Mouse (Mus musculus) embryo, embryonic 11.5 days (tissue): ENCODE results near the gene Cdh23.

Experiments
- DNase-seq: peaks from one replicate; pipeline ENCODE4 v3.0.0-alpha.2; 2012; ENCODE audit warnings: low read depth, low spot score

Cdh23 gene

GRCm38 (mm10) chr10:60635568-60636295 is 60.6 kb downstream of the Cdh23 start:
- peak; percentile 27 for DNase-seq

- no peak for DNase-seq
Observed at GRCm38 (mm10) chr10:60634391-60634790, 61.9 kb downstream of the Cdh23 start.

- DNase-seq, result no peak
Observed at GRCm38 (mm10) chr10:60626086-60626485, 70.2 kb downstream of the Cdh23 start.

- DNase-seq, result no peak
Observed at GRCm38 (mm10) chr10:60625511-60625910, 70.8 kb downstream of the Cdh23 start.

GRCm38 (mm10) chr10:60624945-60625344 is 71.3 kb downstream of the Cdh23 start:
- DNase-seq, result no peak

GRCm38 (mm10) chr10:60624217-60624708 is 72.0 kb downstream of the Cdh23 start:
- no peak for DNase-seq

- DNase-seq, result no peak
Observed at GRCm38 (mm10) chr10:60622836-60623235, 73.5 kb downstream of the Cdh23 start.

GRCm38 (mm10) chr10:60621470-60622170 is 74.7 kb downstream of the Cdh23 start:
- no peak for DNase-seq

- DNase-seq, result no peak
Observed at GRCm38 (mm10) chr10:60615898-60616297, 80.4 kb downstream of the Cdh23 start.

- no peak for DNase-seq
Observed at GRCm38 (mm10) chr10:60612893-60613292, 83.4 kb downstream of the Cdh23 start.

GRCm38 (mm10) chr10:60607166-60607565 is 89.1 kb downstream of the Cdh23 start:
- DNase-seq, result no peak

- no peak for DNase-seq
Observed at GRCm38 (mm10) chr10:60606661-60607060, 89.6 kb downstream of the Cdh23 start.

GRCm38 (mm10) chr10:60602235-60602634 is 94.1 kb downstream of the Cdh23 start:
- DNase-seq, result no peak

GRCm38 (mm10) chr10:60595166-60595565 is 101.1 kb downstream of the Cdh23 start:
- no peak for DNase-seq

GRCm38 (mm10) chr10:60592881-60593575 is 103.3 kb downstream of the Cdh23 start:
- DNase-seq, result no peak

GRCm38 (mm10) chr10:60591281-60591680 is 105.0 kb downstream of the Cdh23 start:
- no peak for DNase-seq

- no peak for DNase-seq
Observed at GRCm38 (mm10) chr10:60590241-60590640, 106.0 kb downstream of the Cdh23 start.

GRCm38 (mm10) chr10:60585691-60586090 is 110.6 kb downstream of the Cdh23 start:
- DNase-seq, result no peak

GRCm38 (mm10) chr10:60582956-60583355 is 113.3 kb downstream of the Cdh23 start:
- no peak for DNase-seq

- no peak for DNase-seq
Observed at GRCm38 (mm10) chr10:60580666-60581065, 115.6 kb downstream of the Cdh23 start.

GRCm38 (mm10) chr10:60578738-60579538 is 117.4 kb downstream of the Cdh23 start:
- no peak for DNase-seq
